Mouse (Mus musculus) T-helper 1 cell (primary cell): ENCODE measurements at regions not wholly inside any gene's neighbourhood (a gene's known extent, or its start where the extent isn't known, plus 50 kb on each side); places are given as distances from the start of the nearest gene placed in this dataset.

Experiments used
- in situ Hi-C: fragments of 300-600 bp; cut with MboI, MseI; formaldehyde crosslinking; loops from one replicate; pipeline ENCODE4 v1.15.1; 2025; ENCODE audit warnings: high pct_unique_total_duplicates

DNA sequence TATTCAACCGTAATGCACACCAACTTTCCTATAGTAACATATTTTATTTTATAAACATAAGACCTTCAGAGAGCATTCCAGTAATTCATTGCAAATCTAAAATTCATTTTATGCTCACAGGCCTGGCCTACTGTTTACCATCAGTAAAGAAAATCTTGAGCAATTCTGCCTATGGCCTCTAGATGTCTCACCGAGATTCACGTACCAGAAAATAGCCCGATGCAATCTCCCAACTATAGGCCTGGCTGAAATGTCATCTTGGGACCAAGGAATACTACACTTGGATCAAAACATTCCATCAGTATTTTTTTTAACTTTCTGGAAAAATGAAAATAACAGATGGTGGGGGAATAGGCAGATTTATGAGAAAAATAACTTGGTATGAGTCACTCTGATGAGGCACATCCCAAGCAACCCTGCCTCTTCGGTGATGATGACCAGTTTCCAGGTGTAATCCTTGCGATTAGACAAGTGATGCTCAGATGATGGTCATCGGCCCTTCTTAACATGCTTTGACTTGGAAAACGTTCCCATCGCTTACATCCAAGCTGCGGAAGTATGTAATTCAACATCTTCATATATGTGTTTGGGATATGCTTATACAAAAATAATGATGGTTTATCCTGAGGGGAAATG is 439.9 kb downstream of the Nyap2 start:
- in situ Hi-C loops, result no loop called here

GRCm38 (mm10) chr1:81520420-81521273 is 443.9 kb downstream of the Nyap2 start:
- in situ Hi-C loops, result no loop called here

- in situ Hi-C loops, result no loop called here
These were observed 446.2 kb downstream of the Nyap2 start for GRCm38 (mm10) chr1:81522929-81523328.

DNA sequence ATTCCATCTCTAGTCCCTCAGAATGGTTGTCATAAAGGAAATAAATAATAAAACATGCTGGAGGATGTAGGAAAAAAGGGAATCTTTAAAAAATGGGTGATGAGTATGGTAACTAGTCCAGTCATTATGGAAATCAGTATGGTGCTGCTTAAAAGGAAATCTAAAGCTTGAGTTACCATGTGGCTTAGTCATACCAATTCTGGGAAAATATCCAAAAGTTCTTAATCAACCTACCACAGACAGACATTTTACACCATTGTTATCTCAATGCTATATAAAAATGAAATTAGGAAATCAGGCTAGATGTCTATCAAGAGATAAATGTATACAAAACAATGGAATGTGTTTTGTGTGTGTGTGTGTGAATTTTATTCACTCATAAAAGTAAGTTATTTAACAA is 449.1 kb downstream of the Nyap2 start:
- in situ Hi-C loops, result no loop called here

- in situ Hi-C loops, result loop anchor here (10.0 kb wide), 1 partner anchor 1387 kb away; the partner anchor contains the start of gene A030014E15Rik
These were observed 461.1 kb downstream of the Nyap2 start for GRCm38 (mm10) chr1:81537836-81538235.

- in situ Hi-C loops, result loop anchor here (10.0 kb wide), 1 partner anchor 1385 kb away; the partner anchor contains the start of gene A030014E15Rik
These were observed 463.0 kb downstream of the Nyap2 start for GRCm38 (mm10) chr1:81539591-81540311.

DNA sequence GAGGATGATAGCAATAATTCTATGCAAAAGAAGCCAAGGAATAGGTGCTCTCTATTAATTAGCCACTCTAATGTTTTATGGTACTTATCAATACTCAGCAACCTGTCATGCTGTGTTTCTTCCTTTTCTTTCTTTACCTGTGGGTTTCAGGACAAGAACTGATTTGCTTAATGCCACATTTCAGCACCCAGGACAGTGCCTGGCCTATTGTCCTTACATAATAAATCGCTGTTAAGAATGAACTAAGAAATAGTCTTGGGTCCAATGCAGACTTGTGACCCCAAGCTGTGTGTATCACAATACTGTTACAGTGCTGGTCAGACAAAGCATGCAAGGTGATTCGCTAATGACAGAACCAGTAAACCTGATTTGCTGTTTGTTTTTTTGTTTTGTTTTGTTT is 472.2 kb downstream of the Nyap2 start:
- in situ Hi-C loops, result no loop called here

DNA sequence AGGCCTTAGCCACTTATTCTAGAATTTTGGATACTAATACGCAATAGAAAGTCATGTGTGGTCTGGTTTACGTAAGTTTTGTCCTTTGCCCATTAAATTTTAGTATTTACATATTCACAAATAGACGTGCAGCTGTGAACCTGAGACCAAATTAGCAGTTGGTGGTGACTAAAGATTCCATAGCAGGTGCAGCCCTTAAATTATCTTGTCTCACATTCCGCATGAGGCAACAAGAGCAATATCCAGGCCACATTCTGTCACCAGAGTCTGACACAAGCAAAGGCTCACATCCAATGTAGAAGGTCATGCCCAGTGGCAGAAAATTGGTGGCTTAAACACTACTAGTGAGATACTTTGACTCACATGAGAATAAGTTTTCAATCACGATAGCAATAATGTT is 473.0 kb downstream of the Nyap2 start:
- in situ Hi-C loops, result no loop called here

DNA sequence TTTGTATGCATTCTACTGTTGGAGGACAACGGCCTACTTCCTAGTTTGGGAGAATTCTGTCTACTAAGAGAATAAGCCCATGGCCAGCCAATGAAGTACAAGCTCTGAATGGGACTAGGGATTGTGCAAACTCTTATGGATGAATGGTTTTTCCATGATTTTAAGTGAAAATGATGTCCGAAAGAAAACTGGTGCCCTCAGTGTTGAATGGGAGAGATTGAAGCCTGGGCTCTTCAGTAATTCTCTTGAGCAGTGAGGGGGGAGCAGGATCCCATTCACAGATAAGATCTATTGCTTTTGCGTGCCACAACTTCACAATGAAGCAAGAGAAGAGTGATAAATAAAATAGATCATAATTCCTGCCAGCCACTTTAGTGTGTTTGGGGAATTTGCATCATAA is 476.0 kb downstream of the Nyap2 start:
- in situ Hi-C loops, result no loop called here

GRCm38 (mm10) chr1:81576965-81577664 is 500.4 kb downstream of the Nyap2 start:
- in situ Hi-C loops, result no loop called here

- in situ Hi-C loops, result no loop called here
These were observed 501.0 kb downstream of the Nyap2 start for GRCm38 (mm10) chr1:81577665-81578201.

GRCm38 (mm10) chr1:81581208-81581607 is 504.5 kb downstream of the Nyap2 start:
- in situ Hi-C loops, result no loop called here

GRCm38 (mm10) chr1:81587780-81588307 is 511.1 kb downstream of the Nyap2 start:
- in situ Hi-C loops, result no loop called here

GRCm38 (mm10) chr1:81591623-81592022 is 514.9 kb downstream of the Nyap2 start:
- in situ Hi-C loops, result loop anchor here (10.0 kb wide), 1 partner anchor 867 kb away; no protein-coding TSS in a partner anchor

- in situ Hi-C loops, result loop anchor here (10.0 kb wide), 1 partner anchor 869 kb away; no protein-coding TSS in a partner anchor
These were observed 516.8 kb downstream of the Nyap2 start for GRCm38 (mm10) chr1:81593280-81594182.

- in situ Hi-C loops, result loop anchor here (10.0 kb wide), 1 partner anchor 869 kb away; no protein-coding TSS in a partner anchor
These were observed 517.4 kb downstream of the Nyap2 start for GRCm38 (mm10) chr1:81594183-81594515.

GRCm38 (mm10) chr1:81594606-81595005 is 517.9 kb downstream of the Nyap2 start:
- in situ Hi-C loops, result loop anchor here (10.0 kb wide), 1 partner anchor 870 kb away; no protein-coding TSS in a partner anchor

- in situ Hi-C loops, result no loop called here
These were observed 532.0 kb downstream of the Nyap2 start for GRCm38 (mm10) chr1:81608772-81609171.

DNA sequence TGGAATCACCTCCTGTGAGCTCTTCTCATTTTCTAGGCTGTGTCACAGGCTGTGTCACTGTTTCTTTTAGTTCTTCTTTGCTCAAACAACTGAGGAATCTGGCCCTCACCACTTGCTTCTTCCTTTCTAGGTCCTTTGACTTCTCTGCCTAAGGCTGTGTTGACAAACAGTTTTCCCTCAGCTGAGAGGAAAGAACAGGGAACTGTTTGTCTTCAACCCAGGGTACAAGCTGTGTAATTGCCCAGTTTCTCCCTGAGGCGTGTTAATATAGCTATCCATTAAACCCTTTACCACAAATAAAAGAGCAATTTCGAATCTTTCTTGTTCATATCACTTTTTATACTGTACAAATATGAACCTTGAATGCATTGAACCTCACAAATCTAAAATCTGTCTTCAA is 542.1 kb downstream of the Nyap2 start:
- in situ Hi-C loops, result no loop called here

GRCm38 (mm10) chr1:81624141-81624540 is 547.4 kb downstream of the Nyap2 start:
- in situ Hi-C loops, result no loop called here
